Mouse (Mus musculus) brain, embryonic 14.5 days (tissue): ENCODE results near the gene Rcn1. TPM values are rescaled to one million over a fixed set of nuclear protein-coding genes. Genes with fewer than 3 reads are reported as not detected.
A peak's percentile ranks its signal among the peaks of the same experiment; 100 is the strongest.

Experiments used
- DNase-seq: peaks from one replicate; pipeline ENCODE4 v3.0.0-alpha.2; 2011; ENCODE audit warnings: low read depth
- CTCF ChIP-seq: fragments of 200-500 bp; IDR thresholded peaks from 2 replicates; pipeline ENCODE4 v1.5.1; 2012; ENCODE audit warnings: inconsistent platforms, mild to moderate bottlenecking, moderate library complexity, borderline replicate concordance; ENCODE audit not compliant: insufficient read depth, insufficient read length; ENCODE audit errors: extremely low read depth
- POLR2A ChIP-seq: fragments of 200-500 bp; IDR thresholded peaks from 2 replicates; pipeline ENCODE4 v1.6.1; 2012; ENCODE audit warnings: mild to moderate bottlenecking, inconsistent platforms, borderline replicate concordance; ENCODE audit not compliant: poor library complexity, insufficient read depth, insufficient read length, severe bottlenecking; ENCODE audit errors: extremely low read depth
- polyA plus RNA-seq: library from polyadenylated mRNA; depleted of rRNA; stranded (reverse); fragments of >200 nt; gene quantifications from 2 replicates; pipeline ENCODE4 v1.2.3, GENCODE M21; 2012; rRNA removed

The Rcn1 gene
- 30.2 and 42.5 TPM in 2 replicates for polyA plus RNA-seq

GRCm38 (mm10) chr2:105399085-105399891 lies at the start of gene Rcn1:
Gene Rcn1 (minus strand): TSS chr2:105399319.
- TF ChIP-seq CTCF = no peak
- peak; percentile 64 for TF ChIP-seq POLR2A
- peak; percentile 91 for DNase-seq

- DNase-seq = no peak
- TF ChIP-seq CTCF (peak; percentile 41; the same call in 1 of the 2 replicates), POLR2A (no peak)
Measured at GRCm38 (mm10) chr2:105444072-105444471, 45.0 kb upstream of the Rcn1 start.

- TF ChIP-seq POLR2A = no peak
- DNase-seq = no peak
Measured at GRCm38 (mm10) chr2:105439022-105439421, 39.9 kb upstream of the Rcn1 start.

DNA sequence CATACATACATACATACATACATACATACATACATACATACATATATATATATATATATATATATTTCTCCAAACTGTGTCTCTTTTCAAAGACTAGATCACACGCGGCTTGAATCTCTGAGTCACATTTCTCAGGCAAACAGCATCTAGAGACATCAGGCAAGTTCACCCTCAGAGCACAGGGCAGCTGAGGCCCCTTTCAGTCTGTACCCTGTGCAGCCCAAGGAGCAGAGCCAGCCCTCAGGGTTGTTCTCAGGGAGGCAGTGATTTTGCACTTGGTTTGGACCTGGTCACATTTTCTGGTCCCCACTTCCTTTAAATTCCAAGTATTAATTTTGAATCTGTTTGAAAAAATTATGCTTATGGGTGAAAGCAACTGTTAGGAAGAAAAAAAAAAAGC lies 39.4 kb upstream of the Rcn1 start:
- no peak for TF ChIP-seq CTCF
- TF ChIP-seq POLR2A = no peak
- no peak for DNase-seq

GRCm38 (mm10) chr2:105432927-105433326 lies 33.8 kb upstream of the Rcn1 start:
- no peak for TF ChIP-seq POLR2A
- peak; percentile 39; the same call in 1 of the 2 replicates for TF ChIP-seq CTCF
- DNase-seq = peak; percentile 53

- DNase-seq = no peak
Measured at GRCm38 (mm10) chr2:105430373-105430772, 31.3 kb upstream of the Rcn1 start.

GRCm38 (mm10) chr2:105429899-105430298 lies 30.8 kb upstream of the Rcn1 start:
- TF ChIP-seq POLR2A = no peak
- TF ChIP-seq CTCF = no peak
- no peak for DNase-seq

More at GRCm38 (mm10) chr2:105430373-105430772, 31.3 kb upstream of the Rcn1 start:
- no peak for TF ChIP-seq POLR2A
- no peak for TF ChIP-seq CTCF

- TF ChIP-seq POLR2A = no peak
- TF ChIP-seq CTCF = no peak
- no peak for DNase-seq
Measured at GRCm38 (mm10) chr2:105428467-105428866, 29.3 kb upstream of the Rcn1 start.

DNA sequence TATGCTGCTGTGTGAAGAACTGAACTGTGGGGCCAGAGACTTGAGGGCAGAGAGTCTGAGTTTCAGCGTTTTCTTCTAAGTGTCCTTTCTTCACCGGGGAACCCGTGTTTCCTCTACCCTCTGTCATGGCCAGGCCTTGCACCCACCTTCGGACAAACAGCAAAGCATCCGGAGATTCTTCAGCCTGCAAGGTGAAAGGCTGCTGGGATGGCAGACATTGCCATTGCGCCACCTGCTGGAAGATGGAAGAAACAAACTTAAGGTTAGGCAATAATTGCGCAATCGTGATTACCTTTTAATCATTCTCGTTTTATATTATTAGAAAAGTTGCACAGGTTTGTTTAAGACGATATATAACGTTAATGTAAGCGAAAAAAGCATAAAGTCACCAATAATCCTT lies 28.9 kb upstream of the Rcn1 start:
- peak; percentile 84 for DNase-seq

GRCm38 (mm10) chr2:105427447-105427846 lies 28.3 kb upstream of the Rcn1 start:
- no peak for TF ChIP-seq POLR2A
- TF ChIP-seq CTCF = no peak
- no peak for DNase-seq

More for the DNA sequence above, 28.9 kb upstream of the Rcn1 start:
- TF ChIP-seq CTCF (peak; percentile 84), POLR2A (no peak)

DNA sequence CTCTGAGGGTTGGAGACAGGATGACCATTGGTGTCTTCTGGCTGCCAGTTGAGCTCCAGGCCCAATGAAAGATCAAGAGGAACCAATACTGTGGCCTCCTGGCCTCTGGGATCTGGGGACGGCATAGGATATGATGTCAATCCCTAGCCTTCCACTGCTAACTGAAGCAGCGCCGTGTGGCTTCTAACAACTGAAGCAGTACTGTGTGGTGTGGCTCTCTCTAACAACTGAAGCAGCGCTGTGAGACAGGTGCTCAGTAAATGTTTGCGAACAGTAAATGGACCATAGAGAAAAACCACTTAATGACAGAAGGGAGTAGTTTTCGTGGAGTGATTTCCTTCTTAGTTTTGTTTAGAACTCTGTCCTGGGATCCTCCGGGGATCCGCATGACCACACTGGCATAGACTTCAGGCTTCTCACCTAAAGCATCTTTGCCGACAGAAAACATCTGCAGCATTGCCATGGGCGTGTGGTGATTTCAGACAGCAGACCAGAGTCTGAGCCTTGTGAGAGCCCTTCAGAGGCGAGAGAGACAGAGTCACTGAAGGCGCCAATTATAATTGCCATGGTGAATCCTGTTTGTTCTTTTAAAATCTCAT lies 19.6 kb upstream of the Rcn1 start:
- TF ChIP-seq POLR2A = no peak
- no peak for TF ChIP-seq CTCF
- DNase-seq = no peak
